Mouse (Mus musculus) kidney, adult 2 months (tissue): ENCODE data around the gene Cpn1. TPM values are rescaled to one million over a fixed set of nuclear protein-coding genes. Genes with fewer than 3 reads are reported as not detected.

Experiments
- DNase-seq: peaks from one replicate; pipeline ENCODE4 v3.0.0; 2021
- H3K27ac ChIP-seq: fragments of 200-500 bp; 2 replicates; pipeline ENCODE4 v1.5.1; 2012; ENCODE audit warnings: low read depth, low read length, control low read depth, inconsistent platforms; ENCODE audit not compliant: insufficient read depth
- H3K27me3 ChIP-seq: fragments of 200-500 bp; replicated peaks from 2 replicates; pipeline ENCODE4 v1.6.1; 2012; ENCODE audit warnings: mild to moderate bottlenecking, moderate library complexity, low read length, inconsistent platforms; ENCODE audit not compliant: control insufficient read depth, insufficient read depth
- H3K36me3 ChIP-seq: fragments of 200-500 bp; 2 replicates; pipeline ENCODE4 v1.6.1; 2012; ENCODE audit warnings: mild to moderate bottlenecking, moderate library complexity, low read length, inconsistent platforms; ENCODE audit not compliant: control insufficient read depth, insufficient read depth
- H3K4me1 ChIP-seq: fragments of 200-500 bp; 2 replicates; pipeline ENCODE4 v1.6.1; 2011; ENCODE audit warnings: low read length; ENCODE audit not compliant: control insufficient read depth, insufficient read depth
- H3K4me3 ChIP-seq: fragments of 200-500 bp; 2 replicates; pipeline ENCODE4 v1.5.1; 2011; ENCODE audit warnings: mild to moderate bottlenecking, low read depth, low read length, control low read depth; ENCODE audit not compliant: insufficient read depth
- CTCF ChIP-seq: fragments of 200-500 bp; conservative IDR thresholded peaks from 2 replicates; pipeline ENCODE4 v1.5.1; 2011; ENCODE audit warnings: low read depth, mild to moderate bottlenecking, control low read depth, low read length, moderate library complexity, mixed read lengths; ENCODE audit not compliant: insufficient read depth, insufficient read length
- POLR2A ChIP-seq: fragments of 200-500 bp; IDR thresholded peaks from one replicate; pipeline ENCODE4 v1.6.1; 2011; ENCODE audit warnings: low read depth, low read length, control low read depth
- WGBS: fragments of 180-500 bp; shearing (Covaris S2); methylation state at CpG from one replicate; pipeline ENCODE4 v1.1.7; 2018; 5-methylcytosine and 5-hydroxymethylcytosine counted together
- polyA plus RNA-seq: library from polyadenylated mRNA; depleted of rRNA; stranded (reverse); fragments of >200 nt; gene quantifications from 2 replicates; pipeline ENCODE4 v1.2.3, GENCODE M21; 2012

Cpn1 gene
- polyA plus RNA-seq, 1 experiment = 103 TPM

DNA sequence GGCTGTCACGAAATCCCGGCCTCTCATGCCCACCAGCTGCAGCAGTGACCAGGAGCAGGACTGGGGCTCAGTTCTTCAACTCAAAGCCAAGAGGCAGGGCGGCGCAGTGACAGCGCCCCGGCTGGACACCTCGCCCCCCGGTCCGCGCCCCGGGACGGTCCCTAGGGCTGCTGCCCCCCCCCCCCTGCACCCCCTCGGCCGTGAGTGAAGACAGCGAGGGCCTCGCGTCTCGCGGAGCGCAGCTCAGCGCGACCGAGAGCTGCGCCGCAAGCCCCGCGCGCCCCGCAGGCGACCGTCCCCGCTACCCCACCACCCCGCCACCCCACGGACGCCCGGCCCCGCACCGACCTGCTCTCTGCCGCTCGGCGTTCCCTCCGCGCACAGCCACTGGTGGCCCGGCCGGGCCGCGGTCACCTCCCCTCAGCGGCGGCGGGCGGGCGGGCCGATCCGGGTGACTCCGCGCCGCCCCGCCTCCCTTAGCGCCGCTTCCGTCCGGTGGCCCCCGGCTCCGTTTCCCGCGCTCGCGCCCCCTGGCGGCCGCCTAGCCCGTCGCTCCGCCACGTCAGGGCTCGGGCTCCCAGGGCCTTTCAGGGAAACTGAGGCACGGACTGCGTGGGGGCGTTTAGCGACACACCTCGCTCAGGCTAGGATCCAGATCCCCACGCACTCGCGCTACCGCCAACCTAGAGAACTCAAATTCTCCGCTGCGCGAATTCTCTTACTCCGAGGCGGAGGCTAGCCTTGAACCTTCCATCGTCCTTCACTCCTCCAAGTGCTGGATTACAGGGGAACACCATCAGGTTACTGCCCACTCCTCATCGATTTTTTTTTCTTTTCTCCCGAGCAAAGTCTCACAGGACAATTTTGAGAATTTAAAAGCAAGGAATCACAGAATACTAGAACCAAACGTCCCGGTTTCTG, 46.3 kb downstream of the Cpn1 start, which contains the start of gene Dnmbp:
Dnmbp (minus strand) TSS at position 423 of the 921 bp plus-strand sequence.
- no peaks in the 10 kb centered on the region for H3K36me3 ChIP-seq
- peak within 1 kb of the TSS; percentile 69; the same call in 1 of the 2 replicates for H3K27ac ChIP-seq
- WGBS = 4% methylated on average over 87 of the region's 94 CpGs
- H3K27me3 ChIP-seq = no peaks in the 10 kb centered on the region
- H3K4me1 ChIP-seq = peaks cover 3% of the 10 kb centered on the region
- H3K4me3 ChIP-seq = peak within 1 kb of the TSS; percentile 95
- peak; percentile 83 for DNase-seq
- no peak for TF ChIP-seq POLR2A
- TF ChIP-seq CTCF = peak; percentile 59

DNA sequence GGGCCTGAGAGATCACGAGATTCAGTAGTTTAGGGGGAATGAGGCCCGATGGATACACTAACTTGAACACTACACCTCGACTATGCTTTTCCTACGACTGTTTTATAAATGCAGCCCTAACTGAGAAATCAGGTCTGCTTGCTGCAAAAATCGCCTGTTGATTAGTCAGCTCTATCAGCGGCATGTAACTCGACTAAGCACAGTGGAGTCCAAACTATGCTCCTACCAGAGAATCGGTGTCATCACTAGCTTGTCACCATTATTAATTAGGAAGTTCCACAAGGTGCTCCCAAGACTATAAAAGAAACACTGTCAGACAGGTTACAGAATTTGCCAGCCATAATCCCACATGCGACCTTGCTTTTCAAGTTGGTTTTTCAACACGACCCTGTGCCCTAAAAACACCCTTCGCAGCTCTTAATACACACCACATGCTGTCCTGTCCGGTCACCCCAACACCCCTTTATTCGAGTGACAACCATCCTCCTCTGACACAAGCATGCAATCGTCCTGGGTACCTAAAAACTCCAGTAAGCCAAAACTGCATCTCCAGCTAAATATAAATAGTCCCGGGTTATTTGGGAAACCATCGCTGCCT, 47.1 kb downstream of the Cpn1 start:
- peaks cover 3% of the 10 kb centered on the region for H3K4me1 ChIP-seq
- no peak for TF ChIP-seq CTCF
- TF ChIP-seq POLR2A = no peak
- H3K27ac ChIP-seq = no peak overlapping the region
- peak overlapping the region; percentile 95 for H3K4me3 ChIP-seq
- H3K27me3 ChIP-seq = no peaks in the 10 kb centered on the region
- DNase-seq = no peak
- no peaks in the 10 kb centered on the region for H3K36me3 ChIP-seq
- WGBS = 8% methylated on average over 16 of the region's 16 CpGs

DNA sequence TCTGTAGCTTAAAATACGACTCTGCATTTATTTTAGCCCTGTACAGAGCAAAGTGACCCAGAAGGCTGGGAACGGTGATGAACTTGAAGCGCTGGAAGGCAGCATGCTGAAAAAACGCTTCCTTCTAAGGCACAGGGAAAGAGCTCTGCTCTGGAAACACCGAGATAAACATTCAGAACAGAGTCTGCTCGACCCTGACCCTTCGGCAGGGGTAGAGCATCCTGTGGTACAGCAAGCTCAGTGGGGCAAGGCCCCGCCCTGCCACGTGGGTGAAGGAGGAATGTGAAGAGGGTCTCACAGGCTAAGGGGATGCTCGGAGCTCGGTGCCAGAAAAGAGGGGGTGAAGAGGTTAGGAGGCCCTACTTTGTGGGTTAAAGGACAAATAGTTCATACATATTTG, 48.0 kb downstream of the Cpn1 start:
- Histone ChIP-seq H3K36me3 (no peaks in the 10 kb centered on the region), H3K4me1 (peaks cover 3% of the 10 kb centered on the region), H3K27me3 (no peaks in the 10 kb centered on the region), H3K27ac (no peak overlapping the region), H3K4me3 (no peak overlapping the region)
- 42% methylated on average over 11 of the region's 11 CpGs for WGBS
- TF ChIP-seq CTCF (no peak), POLR2A (no peak)
- no peak for DNase-seq

- no peak overlapping the region for H3K27ac ChIP-seq
- H3K4me3 ChIP-seq = no peak overlapping the region
- WGBS = 96% methylated on average over 6 of the region's 6 CpGs
- no peaks in the 10 kb centered on the region for H3K36me3 ChIP-seq
- TF ChIP-seq POLR2A = no peak
- no peak for TF ChIP-seq CTCF
- DNase-seq = no peak
- H3K4me1 ChIP-seq = no peaks in the 10 kb centered on the region; the same call in 1 of the 2 replicates
- H3K27me3 ChIP-seq = no peaks in the 10 kb centered on the region
Measured at GRCm38 (mm10) chr19:43930926-43931325, 55.4 kb downstream of the Cpn1 start.

DNA sequence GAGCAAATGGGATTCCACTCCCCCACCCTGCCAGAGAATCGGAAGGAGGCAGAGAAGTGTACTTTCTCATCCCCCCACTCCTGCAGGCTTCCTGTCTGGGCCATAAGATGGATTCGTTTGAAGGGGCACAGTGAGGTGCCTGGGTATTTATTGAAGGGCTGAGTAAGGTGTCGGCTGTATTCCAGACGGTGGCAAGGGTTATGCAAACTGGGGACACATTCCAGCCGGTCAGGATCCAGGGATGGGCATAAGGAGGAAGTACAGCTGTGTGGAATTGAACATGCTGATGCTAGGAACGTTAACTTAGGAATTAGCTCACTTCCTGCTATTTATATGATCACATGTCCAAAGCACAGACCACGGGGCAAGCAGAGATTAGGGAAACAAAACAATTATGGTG, 56.0 kb downstream of the Cpn1 start:
- Histone ChIP-seq H3K27me3 (no peaks in the 10 kb centered on the region), H3K4me1 (no peaks in the 10 kb centered on the region; the same call in 1 of the 2 replicates), H3K27ac (no peak overlapping the region), H3K4me3 (no peak overlapping the region), H3K36me3 (no peaks in the 10 kb centered on the region)
- no peak for DNase-seq
- TF ChIP-seq POLR2A = no peak
- TF ChIP-seq CTCF = no peak
- WGBS = 28% methylated on average over 7 of the region's 7 CpGs

DNA sequence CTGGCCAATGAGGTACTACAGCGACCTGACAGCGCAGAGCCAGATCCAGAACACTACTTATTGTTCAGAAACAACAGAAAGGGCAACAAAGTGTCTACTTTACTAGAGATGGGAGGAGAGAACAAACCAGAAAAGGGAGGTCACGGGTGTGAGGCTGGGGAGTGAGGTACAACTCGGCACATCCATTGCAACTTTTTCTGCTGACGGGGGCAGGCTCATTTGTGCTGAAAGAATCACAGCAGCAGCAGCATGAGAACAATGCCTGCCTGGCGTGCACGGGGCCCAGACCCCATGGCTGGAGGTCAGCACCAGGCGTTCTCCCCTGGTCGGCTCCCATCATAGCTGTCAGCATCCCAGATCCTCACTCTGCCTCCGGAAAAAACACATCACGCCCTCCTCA, 56.5 kb downstream of the Cpn1 start:
- Histone ChIP-seq H3K4me1 (no peaks in the 10 kb centered on the region; the same call in 1 of the 2 replicates), H3K4me3 (no peak overlapping the region), H3K27ac (no peak overlapping the region), H3K36me3 (no peaks in the 10 kb centered on the region), H3K27me3 (no peaks in the 10 kb centered on the region)
- no peak for TF ChIP-seq CTCF
- no peak for TF ChIP-seq POLR2A
- 72% methylated on average over 11 of the region's 11 CpGs for WGBS
- DNase-seq = no peak

DNA sequence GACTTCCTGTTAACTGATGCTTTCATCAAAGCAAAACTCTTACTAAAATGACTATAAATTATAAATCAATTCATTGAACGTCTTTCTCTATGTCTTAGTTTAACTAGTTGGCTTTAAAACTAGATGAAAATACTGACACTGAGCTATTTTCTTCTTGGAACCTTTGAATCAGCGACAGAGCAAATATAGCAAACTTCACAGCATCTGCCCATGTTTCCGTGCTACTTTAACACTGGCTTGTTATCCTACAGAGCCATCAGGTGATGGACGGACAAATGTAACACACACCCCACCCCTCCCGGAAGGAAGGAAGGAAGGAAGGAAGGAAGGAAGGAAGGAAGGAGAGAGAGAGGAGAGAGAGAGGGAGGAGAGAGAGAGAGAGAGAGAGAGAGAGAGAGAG, 58.4 kb downstream of the Cpn1 start:
- H3K36me3 ChIP-seq = no peaks in the 10 kb centered on the region
- no peak overlapping the region for H3K4me3 ChIP-seq
- 67% methylated on average over 5 of the region's 5 CpGs for WGBS
- H3K27me3 ChIP-seq = no peaks in the 10 kb centered on the region
- no peak for TF ChIP-seq CTCF
- TF ChIP-seq POLR2A = no peak
- no peak for DNase-seq
- no peaks in the 10 kb centered on the region; the same call in 1 of the 2 replicates for H3K4me1 ChIP-seq
- H3K27ac ChIP-seq = no peak overlapping the region
